Mouse (Mus musculus): ENCODE measurements at regions not wholly inside any gene's neighbourhood (a gene's known extent, or its start where the extent isn't known, plus 50 kb on each side); places are given as distances from the start of the nearest gene placed in this dataset.
A peak's percentile ranks its signal among the peaks of the same experiment; 100 is the strongest.

- no peak for DNase-seq (ENCODE audit: low spot score)
- no peak overlapping the region for H3K27ac ChIP-seq
- no peaks in the 10 kb centered on the region for H3K4me1 ChIP-seq
- H3K36me3 ChIP-seq, result no peaks in the 10 kb centered on the region
- H3K27me3 ChIP-seq (ENCODE audit: low read depth, poor library complexity, severe bottlenecking), result no peaks in the 10 kb centered on the region
- 83% methylated on average over 6 of the region's 6 CpGs for WGBS
- no peak overlapping the region for H3K4me3 ChIP-seq
- no peaks in the 10 kb centered on the region for H3K9me3 ChIP-seq (replicated peaks)
Measured at GRCm38 (mm10) chr12:107608966-107609365, 120.5 kb downstream of the 3110018I06Rik start.

GRCm38 (mm10) chr12:107609986-107610385 is 121.6 kb downstream of the 3110018I06Rik start:
- WGBS, result 81% methylated on average over 4 of the region's 4 CpGs
- no peaks in the 10 kb centered on the region for H3K27me3 ChIP-seq (ENCODE audit: low read depth, poor library complexity, severe bottlenecking)
- no peak for DNase-seq (ENCODE audit: low spot score)
- no peaks in the 10 kb centered on the region for H3K36me3 ChIP-seq
- no peaks in the 10 kb centered on the region for H3K4me1 ChIP-seq
- no peaks in the 10 kb centered on the region for H3K9me3 ChIP-seq (replicated peaks)
- H3K27ac ChIP-seq, result no peak overlapping the region
- no peak overlapping the region for H3K4me3 ChIP-seq

- no peak for DNase-seq (ENCODE audit: low spot score)
- WGBS, result 81% methylated on average over 16 of the region's 16 CpGs
- Histone ChIP-seq H3K36me3 (no peaks in the 10 kb centered on the region), H3K9me3 (replicated peaks) (no peaks in the 10 kb centered on the region), H3K4me3 (no peak overlapping the region), H3K4me1 (no peaks in the 10 kb centered on the region), H3K27me3 (ENCODE audit: low read depth, poor library complexity, severe bottlenecking) (no peaks in the 10 kb centered on the region), H3K27ac (no peak overlapping the region)
Measured at GRCm38 (mm10) chr12:107617212-107617994, 129.0 kb downstream of the 3110018I06Rik start.

- WGBS, result 78% methylated on average over 3 of the region's 3 CpGs
- no peaks in the 10 kb centered on the region for H3K27me3 ChIP-seq (ENCODE audit: low read depth, poor library complexity, severe bottlenecking)
- no peaks in the 10 kb centered on the region for H3K36me3 ChIP-seq
- no peak overlapping the region for H3K4me3 ChIP-seq
- H3K9me3 ChIP-seq (replicated peaks), result no peaks in the 10 kb centered on the region
- H3K4me1 ChIP-seq, result no peaks in the 10 kb centered on the region
- DNase-seq (ENCODE audit: low spot score), result no peak
- H3K27ac ChIP-seq, result no peak overlapping the region
Measured at GRCm38 (mm10) chr12:107624446-107624845, 136.0 kb downstream of the 3110018I06Rik start.

GRCm38 (mm10) chr12:107648008-107648407 is 159.6 kb downstream of the 3110018I06Rik start:
- Histone ChIP-seq H3K4me3 (no peak overlapping the region), H3K27ac (no peak overlapping the region), H3K36me3 (no peaks in the 10 kb centered on the region), H3K4me1 (peaks cover 36% of the 10 kb centered on the region), H3K27me3 (ENCODE audit: low read depth, poor library complexity, severe bottlenecking) (peaks cover 9% of the 10 kb centered on the region; the same call in 1 of the 2 replicates), H3K9me3 (replicated peaks) (no peaks in the 10 kb centered on the region)
- DNase-seq (ENCODE audit: low spot score), result no peak
- 43% methylated on average over 9 of the region's 9 CpGs for WGBS

GRCm38 (mm10) chr12:107652126-107652728 is 163.8 kb downstream of the 3110018I06Rik start:
- DNase-seq (ENCODE audit: low spot score), result peak; percentile 51
- no peak overlapping the region for H3K4me3 ChIP-seq
- H3K4me1 ChIP-seq, result peaks cover 65% of the 10 kb centered on the region
- WGBS, result 31% methylated on average over 3 of the region's 3 CpGs
- peak overlapping the region; percentile 81 for H3K27ac ChIP-seq
- no peaks in the 10 kb centered on the region for H3K36me3 ChIP-seq
- H3K9me3 ChIP-seq (replicated peaks), result no peaks in the 10 kb centered on the region
- no peaks in the 10 kb centered on the region; the same call in 1 of the 2 replicates for H3K27me3 ChIP-seq (ENCODE audit: low read depth, poor library complexity, severe bottlenecking)

GRCm38 (mm10) chr12:107653131-107653530 is 164.7 kb downstream of the 3110018I06Rik start:
- peak; percentile 70 for DNase-seq (ENCODE audit: low spot score)
- 0 out of 2 replicates have a peak overlapping the region, but pooled peaks have one; percentile 1 for H3K4me3 ChIP-seq
- peaks cover 65% of the 10 kb centered on the region for H3K4me1 ChIP-seq
- peak overlapping the region; percentile 81 for H3K27ac ChIP-seq
- H3K27me3 ChIP-seq (ENCODE audit: low read depth, poor library complexity, severe bottlenecking), result no peaks in the 10 kb centered on the region; the same call in 1 of the 2 replicates
- no peaks in the 10 kb centered on the region for H3K36me3 ChIP-seq
- WGBS, result 9% methylated on average over 7 of the region's 7 CpGs
- no peaks in the 10 kb centered on the region for H3K9me3 ChIP-seq (replicated peaks)

GRCm38 (mm10) chr12:107656846-107657245 is 168.4 kb downstream of the 3110018I06Rik start:
- no peak overlapping the region for H3K4me3 ChIP-seq
- H3K4me1 ChIP-seq, result peaks cover 62% of the 10 kb centered on the region
- 23% methylated on average over 5 of the region's 5 CpGs for WGBS
- peak overlapping the region; percentile 71 for H3K27ac ChIP-seq
- DNase-seq (ENCODE audit: low spot score), result no peak
- no peaks in the 10 kb centered on the region for H3K36me3 ChIP-seq
- no peaks in the 10 kb centered on the region for H3K9me3 ChIP-seq (replicated peaks)
- H3K27me3 ChIP-seq (ENCODE audit: low read depth, poor library complexity, severe bottlenecking), result peaks cover 5% of the 10 kb centered on the region; the same call in 1 of the 2 replicates

- DNase-seq (ENCODE audit: low spot score), result no peak
- peak overlapping the region; percentile 71; the same call in 1 of the 2 replicates for H3K27ac ChIP-seq
- no peaks in the 10 kb centered on the region for H3K36me3 ChIP-seq
- H3K27me3 ChIP-seq (ENCODE audit: low read depth, poor library complexity, severe bottlenecking), result peaks cover 5% of the 10 kb centered on the region; the same call in 1 of the 2 replicates
- no peaks in the 10 kb centered on the region for H3K9me3 ChIP-seq (replicated peaks)
- H3K4me3 ChIP-seq, result no peak overlapping the region
- peaks cover 62% of the 10 kb centered on the region for H3K4me1 ChIP-seq
- 87% methylated on average over 12 of the region's 12 CpGs for WGBS
Measured at GRCm38 (mm10) chr12:107658241-107658640, 169.8 kb downstream of the 3110018I06Rik start.

- Histone ChIP-seq H3K4me1 (peaks cover 62% of the 10 kb centered on the region), H3K9me3 (replicated peaks) (no peaks in the 10 kb centered on the region), H3K27me3 (ENCODE audit: low read depth, poor library complexity, severe bottlenecking) (peaks cover 5% of the 10 kb centered on the region; the same call in 1 of the 2 replicates), H3K36me3 (no peaks in the 10 kb centered on the region), H3K4me3 (no peak overlapping the region), H3K27ac (no peak overlapping the region)
- WGBS, result 89% methylated on average over 9 of the region's 9 CpGs
- no peak for DNase-seq (ENCODE audit: low spot score)
Measured at GRCm38 (mm10) chr12:107658821-107659220, 170.4 kb downstream of the 3110018I06Rik start.

- H3K4me1 ChIP-seq, result peaks cover 36% of the 10 kb centered on the region
- peak; percentile 54 for DNase-seq (ENCODE audit: low spot score)
- H3K4me3 ChIP-seq, result no peak overlapping the region
- peaks cover 5% of the 10 kb centered on the region; the same call in 1 of the 2 replicates for H3K27me3 ChIP-seq (ENCODE audit: low read depth, poor library complexity, severe bottlenecking)
- no peaks in the 10 kb centered on the region for H3K36me3 ChIP-seq
- H3K27ac ChIP-seq, result no peak overlapping the region
- WGBS, result 0% methylated on average over 1 of the region's 1 CpGs
- no peaks in the 10 kb centered on the region for H3K9me3 ChIP-seq (replicated peaks)
Measured at GRCm38 (mm10) chr12:107662624-107663023, 174.2 kb downstream of the 3110018I06Rik start.

GRCm38 (mm10) chr12:107667836-107668235 is 179.4 kb downstream of the 3110018I06Rik start:
- DNase-seq (ENCODE audit: low spot score), result no peak
- Histone ChIP-seq H3K27ac (no peak overlapping the region), H3K36me3 (no peaks in the 10 kb centered on the region), H3K4me1 (peaks cover 23% of the 10 kb centered on the region), H3K9me3 (replicated peaks) (no peaks in the 10 kb centered on the region), H3K4me3 (no peak overlapping the region), H3K27me3 (ENCODE audit: low read depth, poor library complexity, severe bottlenecking) (0 out of 2 replicates have a peak, but pooled peaks cover 5% of the 10 kb centered on the region)
- WGBS, result 88% methylated on average over 3 of the region's 3 CpGs

GRCm38 (mm10) chr12:107669046-107669445 is 180.6 kb downstream of the 3110018I06Rik start:
- H3K9me3 ChIP-seq (replicated peaks), result no peaks in the 10 kb centered on the region
- DNase-seq (ENCODE audit: low spot score), result no peak
- peak overlapping the region; percentile 64; the same call in 1 of the 2 replicates for H3K27ac ChIP-seq
- peaks cover 14% of the 10 kb centered on the region for H3K4me1 ChIP-seq
- H3K4me3 ChIP-seq, result no peak overlapping the region
- WGBS, result 68% methylated on average over 5 of the region's 5 CpGs
- no peaks in the 10 kb centered on the region for H3K36me3 ChIP-seq
- H3K27me3 ChIP-seq (ENCODE audit: low read depth, poor library complexity, severe bottlenecking), result 0 out of 2 replicates have a peak, but pooled peaks cover 5% of the 10 kb centered on the region

Measured in limb, embryonic 10.5 days (tissue).